Mouse (Mus musculus) hindbrain, postnatal 0 days (tissue): ENCODE measurements around the gene Slc4a2. TPM values are rescaled to one million over a fixed set of nuclear protein-coding genes. Genes with fewer than 3 reads are reported as not detected.

Experiments used
- ATAC-seq: fragments of 200-750 bp; cut with Nextera tagmentation; 2 replicates; pipeline ENCODE4 v1.8.0; 2017; ENCODE audit warnings: mild to moderate bottlenecking, moderate TSS enrichment, moderate library complexity
- DNase-seq: peaks from one replicate; pipeline ENCODE4 v3.0.0-alpha.2; 2015; ENCODE audit warnings: low spot score
- H3K27ac ChIP-seq: fragments of 300-500 bp; sonication (generic); 2 replicates; pipeline ENCODE4 v1.5.1; 2014; ENCODE audit warnings: mild to moderate bottlenecking
- H3K27me3 ChIP-seq: fragments of 300-500 bp; sonication (generic); 2 replicates; pipeline ENCODE4 v1.6.1; 2014; ENCODE audit warnings: low read length, mixed read lengths; ENCODE audit not compliant: insufficient read depth
- H3K36me3 ChIP-seq: fragments of 300-500 bp; sonication (generic); 2 replicates; pipeline ENCODE4 v1.6.1; 2014; ENCODE audit warnings: low read length, mixed read lengths; ENCODE audit not compliant: insufficient read depth
- H3K4me1 ChIP-seq: fragments of 300-500 bp; sonication (generic); 2 replicates; pipeline ENCODE4 v1.6.1; 2014; ENCODE audit warnings: antibody characterized with exemption, low read length, mixed read lengths; ENCODE audit not compliant: insufficient read depth
- H3K4me2 ChIP-seq: fragments of 300-500 bp; sonication (generic); 2 replicates; pipeline ENCODE4 v1.6.1; 2014; ENCODE audit warnings: low read depth, mild to moderate bottlenecking, low read length, moderate library complexity, mixed read lengths
- H3K4me3 ChIP-seq: fragments of 300-500 bp; sonication (generic); 2 replicates; pipeline ENCODE4 v1.5.1; 2014; ENCODE audit warnings: low read length
- H3K9ac ChIP-seq: fragments of 300-500 bp; sonication (generic); replicated peaks from 2 replicates; pipeline ENCODE4 v1.6.1; 2014; ENCODE audit warnings: mild to moderate bottlenecking, low read length, moderate library complexity, mixed read lengths
- H3K9me3 ChIP-seq: fragments of 300-500 bp; sonication (generic); 2 replicates; pipeline ENCODE4 v1.6.1; 2016; ENCODE audit warnings: low read length, mixed read lengths
- CTCF ChIP-seq: IDR thresholded peaks from 2 replicates; pipeline ENCODE4 v1.5.1; 2016; ENCODE audit warnings: antibody characterized with exemption, control low read depth, low read depth
- WGBS: fragments of 180-500 bp; shearing (Covaris S2); extraction: QIAGEN DNeasy Blood & Tissue Kit; methylation state at CpG from one replicate; pipeline ENCODE4 v1.1.7; 2014; 5-methylcytosine and 5-hydroxymethylcytosine counted together
- polyA plus RNA-seq: library from polyadenylated mRNA; unstranded; fragments of >200 nt; fragmentation: Nextera tagmentation; extraction: Ambion mirVana; gene quantifications from 2 replicates; pipeline ENCODE4 v1.2.1, GENCODE M21; 2015
- total RNA-seq: library from RNA; depleted of rRNA; stranded (reverse); fragments of >200 nt; gene quantifications from 2 replicates; pipeline ENCODE4 v1.2.3, GENCODE M21; 2014

Slc4a2 gene
- total and polyA plus RNA-seq, 2 experiments from 2014 or later = 17.8 to 44.4 TPM

- Histone ChIP-seq H3K4me3 (peak overlapping the region; percentile 68), H3K9ac (peak overlapping the region; percentile 73), H3K4me2 (peak overlapping the region; percentile 87), H3K9me3 (no peaks in the 10 kb centered on the region), H3K27ac (peak overlapping the region; percentile 90), H3K4me1 (peaks cover 12% of the 10 kb centered on the region), H3K36me3 (peaks cover 7% of the 10 kb centered on the region; the same call in 1 of the 2 replicates), H3K27me3 (no peaks in the 10 kb centered on the region)
- no peak for TF ChIP-seq CTCF
- WGBS = under 1% methylated on average over 54 of the region's 60 CpGs
- peak; percentile 94 for DNase-seq
- no peak for ATAC-seq
Observed at GRCm38 (mm10) chr5:24424861-24425411, 1.3 kb downstream of the Slc4a2 start.

- no peak for ATAC-seq
- Histone ChIP-seq H3K9ac (peak overlapping the region; percentile 73), H3K27me3 (no peaks in the 10 kb centered on the region), H3K4me3 (peak overlapping the region; percentile 68), H3K36me3 (peaks cover 11% of the 10 kb centered on the region; the same call in 1 of the 2 replicates), H3K27ac (peak overlapping the region; percentile 90), H3K9me3 (no peaks in the 10 kb centered on the region), H3K4me2 (peak overlapping the region; percentile 87), H3K4me1 (peaks cover 12% of the 10 kb centered on the region)
- TF ChIP-seq CTCF = peak; percentile 47
- peak; percentile 49 for DNase-seq
- 1% methylated on average over 17 of the region's 30 CpGs for WGBS
Observed at GRCm38 (mm10) chr5:24425421-24426036, 1.9 kb downstream of the Slc4a2 start.

DNA sequence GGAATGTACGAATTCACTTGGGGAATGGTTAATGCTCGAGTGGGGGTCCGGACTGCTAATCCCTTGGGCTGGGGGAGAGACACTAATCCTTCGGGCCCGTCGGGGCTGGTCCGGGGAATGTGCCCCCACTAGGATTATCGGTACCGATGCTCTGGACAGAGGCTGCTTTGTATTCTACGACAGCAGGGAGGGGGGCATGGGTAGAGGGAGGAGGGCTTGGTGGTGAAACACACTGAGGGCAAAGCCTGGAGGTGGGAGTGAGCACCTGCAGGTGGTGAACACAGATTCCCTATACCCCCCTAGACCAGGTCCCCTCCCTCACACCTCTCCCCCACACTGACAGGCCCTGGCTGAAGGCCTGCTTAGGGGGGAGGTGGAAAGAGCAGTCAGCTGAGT, 2.4 kb downstream of the Slc4a2 start:
- ATAC-seq (no peak), DNase-seq (no peak)

GRCm38 (mm10) chr5:24426556-24427284, 3.1 kb downstream of the Slc4a2 start:
- Histone ChIP-seq H3K4me2 (peak overlapping the region; percentile 87), H3K27me3 (no peaks in the 10 kb centered on the region), H3K27ac (no peak overlapping the region), H3K9ac (no peak overlapping the region), H3K36me3 (peaks cover 10% of the 10 kb centered on the region; the same call in 1 of the 2 replicates), H3K9me3 (no peaks in the 10 kb centered on the region), H3K4me1 (peaks cover 12% of the 10 kb centered on the region), H3K4me3 (peak overlapping the region; percentile 68; the same call in 1 of the 2 replicates)
- ATAC-seq = no peak
- TF ChIP-seq CTCF = no peak
- WGBS = 15% methylated on average over 9 of the region's 9 CpGs
- no peak for DNase-seq

More for the DNA sequence above, 2.4 kb downstream of the Slc4a2 start:
- Histone ChIP-seq H3K27ac (no peak overlapping the region), H3K4me1 (peaks cover 12% of the 10 kb centered on the region), H3K4me3 (peak overlapping the region; percentile 68), H3K9me3 (no peaks in the 10 kb centered on the region), H3K9ac (peak overlapping the region; percentile 73), H3K36me3 (peaks cover 11% of the 10 kb centered on the region; the same call in 1 of the 2 replicates), H3K4me2 (peak overlapping the region; percentile 87), H3K27me3 (no peaks in the 10 kb centered on the region)
- no peak for TF ChIP-seq CTCF
- WGBS = 4% methylated on average over 10 of the region's 10 CpGs

DNA sequence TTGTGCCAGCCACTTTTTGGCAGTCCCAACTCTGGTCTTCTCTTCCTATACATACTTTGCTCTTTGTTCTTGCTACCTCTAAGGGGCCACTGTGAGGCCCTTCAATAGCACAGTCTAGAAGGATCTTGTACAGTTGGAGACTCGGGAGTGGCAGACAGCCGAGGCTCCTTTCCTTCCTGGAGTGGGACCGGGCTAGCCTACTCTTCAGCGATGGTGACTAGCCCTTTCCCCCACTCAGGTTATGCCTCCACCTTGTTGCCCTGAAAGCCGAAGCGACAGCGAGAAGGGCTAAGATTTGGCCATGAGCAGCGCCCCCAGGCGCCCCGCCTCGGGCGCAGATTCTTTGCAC, 3.6 kb downstream of the Slc4a2 start:
- WGBS = 22% methylated on average over 12 of the region's 12 CpGs
- Histone ChIP-seq H3K36me3 (peaks cover 16% of the 10 kb centered on the region; the same call in 1 of the 2 replicates), H3K4me1 (peaks cover 12% of the 10 kb centered on the region), H3K9me3 (no peaks in the 10 kb centered on the region), H3K27me3 (no peaks in the 10 kb centered on the region), H3K27ac (no peak overlapping the region; the same call in 1 of the 2 replicates), H3K9ac (no peak overlapping the region), H3K4me2 (peak overlapping the region; percentile 87; the same call in 1 of the 2 replicates), H3K4me3 (no peak overlapping the region)
- ATAC-seq (no peak), DNase-seq (no peak)
- TF ChIP-seq CTCF = no peak

- DNase-seq = no peak
- peaks cover 23% of the 10 kb centered on the region; the same call in 1 of the 2 replicates for H3K36me3 ChIP-seq
- WGBS = 12% methylated on average over 15 of the region's 15 CpGs
- no peak overlapping the region for H3K9ac ChIP-seq
- peak overlapping the region; percentile 31 for H3K4me2 ChIP-seq
- H3K4me1 ChIP-seq = peaks cover 5% of the 10 kb centered on the region; the same call in 1 of the 2 replicates
- ATAC-seq = no peak
- H3K9me3 ChIP-seq = no peaks in the 10 kb centered on the region
- no peak overlapping the region for H3K4me3 ChIP-seq
- no peak overlapping the region for H3K27ac ChIP-seq
- no peak for TF ChIP-seq CTCF
- no peaks in the 10 kb centered on the region for H3K27me3 ChIP-seq
Observed at GRCm38 (mm10) chr5:24427981-24428402, 4.4 kb downstream of the Slc4a2 start.
